ENCODE assay signal across 9 mouse cellular contexts in the genomic region with DNA sequence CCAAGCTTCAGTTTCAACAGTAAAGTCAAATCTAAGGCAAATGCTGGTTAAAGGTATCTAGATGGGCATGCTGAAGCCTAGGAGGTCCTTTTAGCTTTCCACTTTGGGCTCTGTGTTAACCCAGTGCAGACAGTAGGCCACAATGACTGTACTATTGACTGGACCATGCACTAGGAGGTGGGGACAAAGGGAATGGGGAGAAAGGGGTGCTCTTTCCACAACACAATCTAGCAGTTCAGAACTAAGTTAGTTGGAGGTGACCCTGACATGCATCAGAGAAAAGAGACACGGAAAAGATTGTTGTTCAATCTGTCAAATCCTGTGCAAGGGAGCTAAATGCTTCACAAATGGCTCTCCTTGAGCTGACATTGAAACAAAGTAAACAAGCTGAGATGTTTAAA. TPM values are rescaled to one million over a fixed set of nuclear protein-coding genes. Genes with fewer than 3 reads are reported as not detected.
DNase-seq lines count a peak whose midpoint lies in the region; ATAC-seq lines count a peak whose summit lies in the region.
"Had no signal": no experiment of that assay in that cellular context is flagged by ENCODE, and none has a peak within 500 bp of the region (broad histone marks: within the 10 kb centered on the region; RNA-seq: fewer than 3 reads in every experiment).

No protein-coding gene starts in this region.

- H3K9ac ChIP-seq in heart, embryonic 11.5 days (ENCODE audit: low read depth, low read length): peak overlapping the region; percentile 80
- peak overlapping the region; percentile 79 for H3K9ac ChIP-seq in kidney, embryonic 16.5 days (replicated peaks; ENCODE audit: low read length)
- H3K9ac ChIP-seq in midbrain, embryonic 16.5 days (ENCODE audit: low read depth, low read length): peak overlapping the region; percentile 83; the same call in 1 of the 2 replicates

- intact Hi-C loops in left cerebral cortex, postnatal 36 days (cut with DNase I): loop anchor here (1.0 kb wide), 1 partner anchor 7 kb away; a partner anchor contains a TSS
- intact Hi-C loops in left cerebral cortex, postnatal 10 days (cut with DNase I): loop anchor here (10.0 kb wide), 1 partner anchor 689 kb away; no protein-coding TSS in a partner anchor

- peaks cover 3% of the 10 kb centered on the region for H3K27me3 ChIP-seq in heart, embryonic 11.5 days (ENCODE audit: control insufficient read depth, insufficient read depth, low read length)
- no peaks in the 10 kb centered on the region for H3K27me3 ChIP-seq in kidney, embryonic 16.5 days (ENCODE audit: insufficient read depth, low read length)
- H3K27me3 ChIP-seq in midbrain, embryonic 16.5 days (ENCODE audit: control insufficient read depth, insufficient read depth, low read depth, low read length): no peaks in the 10 kb centered on the region

- H3K36me3 ChIP-seq in heart, embryonic 11.5 days (ENCODE audit: control insufficient read depth, insufficient read depth, low read length): peaks cover 4% of the 10 kb centered on the region; the same call in 1 of the 2 replicates
- peaks cover 13% of the 10 kb centered on the region for H3K36me3 ChIP-seq in kidney, embryonic 16.5 days (ENCODE audit: insufficient read depth, low read length)
- H3K36me3 ChIP-seq in midbrain, embryonic 16.5 days (ENCODE audit: control insufficient read depth, insufficient read depth, low read length): peaks cover 5% of the 10 kb centered on the region

- peaks cover 24% of the 10 kb centered on the region for H3K4me1 ChIP-seq in heart, embryonic 11.5 days (ENCODE audit: control insufficient read depth, insufficient read depth, low read length)
- H3K4me1 ChIP-seq in kidney, embryonic 16.5 days (ENCODE audit: insufficient read depth, low read length): peaks cover 32% of the 10 kb centered on the region
- peaks cover 43% of the 10 kb centered on the region for H3K4me1 ChIP-seq in midbrain, embryonic 16.5 days (ENCODE audit: control insufficient read depth, insufficient read depth, low read length)

- peak overlapping the region; percentile 76 for H3K4me3 ChIP-seq in heart, embryonic 11.5 days (ENCODE audit: low read depth, low read length)
- peak overlapping the region; percentile 50 for H3K4me3 ChIP-seq in kidney, embryonic 16.5 days (ENCODE audit: low read length)
- H3K4me3 ChIP-seq in midbrain, embryonic 16.5 days (ENCODE audit: low read depth, low read length): peak overlapping the region; percentile 56

- no peak for ATAC-seq in heart, embryonic 11.5 days (replicated peaks; ENCODE audit: insufficient number of reproducible peaks, low FRiP score, low TSS enrichment)
- ATAC-seq in kidney, embryonic 16.5 days (ENCODE audit: low FRiP score, low TSS enrichment): peak; percentile 7; the same call in 1 of the 2 replicates
- ATAC-seq in midbrain, embryonic 16.5 days: peak; percentile 37
- no peak for ATAC-seq in erythroid progenitor cell, adult 5-6 weeks (replicated peaks; ENCODE audit: low FRiP score, poor library complexity, severe bottlenecking)

- WGBS in heart, embryonic 11.5 days (ENCODE audit: insufficient replicate concordance): 25% methylated on average over 1 of the region's 1 CpGs
- 6% methylated on average over 1 of the region's 1 CpGs for WGBS in kidney, embryonic 16.5 days
- 0% methylated on average over 1 of the region's 1 CpGs for WGBS in midbrain, embryonic 16.5 days

- no peaks in the 10 kb centered on the region for H3K9me3 ChIP-seq in heart, embryonic 11.5 days (replicated peaks; ENCODE audit: control insufficient read depth, low read length)
- H3K9me3 ChIP-seq in kidney, embryonic 16.5 days (ENCODE audit: low read length): no peaks in the 10 kb centered on the region
- no peaks in the 10 kb centered on the region for H3K9me3 ChIP-seq in midbrain, embryonic 16.5 days (replicated peaks; ENCODE audit: control insufficient read depth, low read length, poor library complexity, severe bottlenecking)

- DNase-seq in left cerebral cortex, postnatal 36 days (ENCODE audit: low spot score in 2 of 2): peak; percentile 21 to 25
- DNase-seq in left cerebral cortex, postnatal 10 days (ENCODE audit: extremely low spot score in 1 of 2, low spot score in 2 of 2): no peak
- peak; percentile 30 to 45 for DNase-seq in cerebellum, postnatal 14 days
- DNase-seq in right cerebral cortex, postnatal 4 days: no peak

- peak overlapping the region; percentile 97 for H3K27ac ChIP-seq in heart, embryonic 11.5 days (ENCODE audit: low read depth, low read length)
- H3K27ac ChIP-seq in kidney, embryonic 16.5 days (ENCODE audit: low read length): peak overlapping the region; percentile 98
- peak overlapping the region; percentile 97 for H3K27ac ChIP-seq in midbrain, embryonic 16.5 days (ENCODE audit: low read length)

- H3K4me2 ChIP-seq in heart, embryonic 11.5 days: peak overlapping the region; percentile 81
- H3K4me2 ChIP-seq in kidney, embryonic 16.5 days (replicated peaks; ENCODE audit: low read depth, low read length): peak overlapping the region; percentile 63
- peak overlapping the region; percentile 76 for H3K4me2 ChIP-seq in midbrain, embryonic 16.5 days (ENCODE audit: low read length)

RNA-seq across cellular contexts. Expression of a gene that starts 7.3 kb away (rescaled TPM):
- total RNA-seq in left cerebral cortex, postnatal 36 days (2021): 10 to 100 TPM; 16.1 to 16.3 TPM
- 10 to 100 TPM; 21.6 to 22.9 TPM for total RNA-seq in left cerebral cortex, postnatal 10 days (2021)
- polyA plus RNA-seq in heart, embryonic 11.5 days (2014; fragmentation: Nextera tagmentation; extraction: Ambion mirVana): 8.4 and 10.9 TPM in 2 replicates
- polyA plus RNA-seq in kidney, embryonic 16.5 days (2015; fragmentation: Nextera tagmentation; extraction: Ambion mirVana): 4.2 and 4.3 TPM in 2 replicates
- 7.9 and 8.9 TPM in 2 replicates for polyA plus RNA-seq in midbrain, embryonic 16.5 days (2015; fragmentation: Nextera tagmentation; extraction: Ambion mirVana)
- total RNA-seq in erythroid progenitor cell, adult 5-6 weeks (2015; ENCODE audit: low replicate concordance): 0.84 TPM in 1 of 2 replicates, not detected in the other
- total RNA-seq in erythroid progenitor cell, adult 5-6 weeks (2017; ENCODE audit: low replicate concordance): 0.26 TPM in 1 of 2 replicates, not detected in the other

RNA-seq across cellular contexts. Expression of a gene that starts 32.4 kb away (rescaled TPM):
- 1 to 10 TPM; 6.6 to 7.7 TPM for total RNA-seq in left cerebral cortex, postnatal 36 days (2021)
- 1 to 10 TPM; 4.9 to 5.1 TPM for total RNA-seq in left cerebral cortex, postnatal 10 days (2021)
- polyA plus RNA-seq in heart, embryonic 11.5 days (2014; fragmentation: Nextera tagmentation; extraction: Ambion mirVana): 7.9 and 8.7 TPM in 2 replicates
- 11.2 and 11.8 TPM in 2 replicates for polyA plus RNA-seq in kidney, embryonic 16.5 days (2015; fragmentation: Nextera tagmentation; extraction: Ambion mirVana)
- 3.8 and 4.5 TPM in 2 replicates for polyA plus RNA-seq in midbrain, embryonic 16.5 days (2015; fragmentation: Nextera tagmentation; extraction: Ambion mirVana)
- total RNA-seq in erythroid progenitor cell, adult 5-6 weeks (2015; ENCODE audit: low replicate concordance): 12.2 and 13.0 TPM in 2 replicates
- total RNA-seq in erythroid progenitor cell, adult 5-6 weeks (2017; ENCODE audit: low replicate concordance): 7.1 and 9.8 TPM in 2 replicates

RNA-seq across cellular contexts. Expression of a gene that starts 51.0 kb away (rescaled TPM):
- total RNA-seq in left cerebral cortex, postnatal 36 days (2021): not detected
- not detected for total RNA-seq in left cerebral cortex, postnatal 10 days (2021)
- polyA plus RNA-seq in heart, embryonic 11.5 days (2014; fragmentation: Nextera tagmentation; extraction: Ambion mirVana): 33.1 and 40.5 TPM in 2 replicates
- 13.1 and 15.0 TPM in 2 replicates for polyA plus RNA-seq in kidney, embryonic 16.5 days (2015; fragmentation: Nextera tagmentation; extraction: Ambion mirVana)
- 24.8 and 26.0 TPM in 2 replicates for polyA plus RNA-seq in midbrain, embryonic 16.5 days (2015; fragmentation: Nextera tagmentation; extraction: Ambion mirVana)
- not detected in 2 replicates for total RNA-seq in erythroid progenitor cell, adult 5-6 weeks (2015; ENCODE audit: low replicate concordance)
- not detected in 2 replicates for total RNA-seq in erythroid progenitor cell, adult 5-6 weeks (2017; ENCODE audit: low replicate concordance)
- total RNA-seq: layer of hippocampus, postnatal 25 days had no signal

Comparison
In these comparisons a context has a peak if more than half of its experiments do, and no peak if none do; other contexts are left out.
1. DNase-seq: peak in left cerebral cortex, postnatal 36 days (2 of 2) and cerebellum, postnatal 14 days (2 of 2); none in left cerebral cortex, postnatal 10 days (0 of 2) and right cerebral cortex, postnatal 4 days (single experiment).
2. ATAC-seq: peak in kidney, embryonic 16.5 days (single experiment) and midbrain, embryonic 16.5 days (single experiment); none in heart, embryonic 11.5 days (single experiment) and erythroid progenitor cell, adult 5-6 weeks (single experiment).
3. RNA of a gene that starts 7.3 kb away (total RNA-seq): 21.6 to 22.9 TPM in left cerebral cortex, postnatal 10 days and 16.1 to 16.3 TPM in left cerebral cortex, postnatal 36 days; 0.26 to 0.84 TPM in erythroid progenitor cell, adult 5-6 weeks; every median in the first group is over 4 times any median in the second.
4. Peak in every context shown above with its lines, with median percentiles within 50 percentile points of each other: H3K27ac ChIP-seq, H3K4me2 ChIP-seq, H3K4me3 ChIP-seq and H3K9ac ChIP-seq.